Mouse (Mus musculus) MEL (cell line): Measurements from ENCODE around the gene Slc16a10. TPM values are rescaled to one million over a fixed set of nuclear protein-coding genes. Genes with fewer than 3 reads are reported as not detected.

Experiments
- DNase-seq: peaks from one replicate; pipeline ENCODE4 v3.0.0; 2011; ENCODE audit warnings: low read depth, low spot score
- H3K27ac ChIP-seq: 2 replicates; pipeline ENCODE4 v1.5.1; 2012; ENCODE audit warnings: low read depth, mild to moderate bottlenecking, control low read depth, low read length, moderate library complexity; ENCODE audit not compliant: control insufficient read depth
- H3K27me3 ChIP-seq, 2 experiments: fragments of 150-350 bp in 1 of 2; sonication (generic) in 1 of 2; 2 replicates each; pipeline ENCODE4 v1.6.1; 2012; ENCODE audit warnings: low read length in 2 of 2, mild to moderate bottlenecking in 2 of 2, improper control_type of control experiment in 1 of 2, moderate library complexity in 1 of 2; ENCODE audit not compliant: insufficient read depth in 2 of 2, control insufficient read depth in 1 of 2
- H3K36me3 ChIP-seq, 2 experiments: 2 replicates each; pipeline ENCODE4 v1.6.1; 2012 to 2014; ENCODE audit warnings: low read length in 2 of 2, improper control_type of control experiment in 1 of 2, inconsistent platforms in 1 of 2, mild to moderate bottlenecking in 1 of 2; ENCODE audit not compliant: insufficient read depth in 2 of 2, control insufficient read depth in 1 of 2
- H3K4me1 ChIP-seq, 2 experiments: fragments of 150-350 bp in 1 of 2; sonication (generic) in 1 of 2; 2 replicates each; pipeline ENCODE4 v1.6.1; 2012; ENCODE audit warnings: low read length in 2 of 2, improper control_type of control experiment in 1 of 2, mild to moderate bottlenecking in 1 of 2; ENCODE audit not compliant: insufficient read depth in 2 of 2, control insufficient read depth in 1 of 2
- H3K4me3 ChIP-seq, 2 experiments: fragments of 150-350 bp in 1 of 2; sonication (generic) in 1 of 2; 2 replicates each; pipeline ENCODE4 v1.5.1; 2012; ENCODE audit warnings: low read depth in 2 of 2, low read length in 2 of 2, mild to moderate bottlenecking in 2 of 2, moderate library complexity in 2 of 2, control low read depth in 1 of 2, improper control_type of control experiment in 1 of 2; ENCODE audit not compliant: control insufficient read depth in 1 of 2, insufficient read depth in 1 of 2
- H3K79me2 ChIP-seq: 2 replicates; pipeline ENCODE4 v1.6.1; 2012; ENCODE audit warnings: mild to moderate bottlenecking, low read length, moderate library complexity; ENCODE audit not compliant: control insufficient read depth, poor library complexity, insufficient read depth
- H3K9ac ChIP-seq: 2 replicates; pipeline ENCODE4 v1.6.1; 2012; ENCODE audit warnings: low read depth, mild to moderate bottlenecking, control low read depth, low read length, moderate library complexity; ENCODE audit not compliant: control insufficient read depth, poor library complexity, severe bottlenecking
- H3K9me3 ChIP-seq: fragments of 150-350 bp; sonication (generic); replicated peaks from 2 replicates; pipeline ENCODE4 v1.6.1; 2012; ENCODE audit warnings: mild to moderate bottlenecking, low read length, improper control_type of control experiment, moderate library complexity; ENCODE audit not compliant: insufficient read depth
- BHLHE40 ChIP-seq: IDR thresholded peaks from 2 replicates; pipeline ENCODE4 v1.6.1; 2012; ENCODE audit warnings: low read depth, mild to moderate bottlenecking, inconsistent platforms, low read length, improper control_type of control experiment, borderline replicate concordance
- CHD1 ChIP-seq: IDR thresholded peaks from 2 replicates; pipeline ENCODE4 v1.6.1; 2012; ENCODE audit warnings: low read depth, mild to moderate bottlenecking, inconsistent platforms, low read length, improper control_type of control experiment
- CHD2 ChIP-seq: IDR thresholded peaks from 2 replicates; pipeline ENCODE4 v1.6.1; 2011; ENCODE audit warnings: low read length, improper control_type of control experiment
- CTCF ChIP-seq, 3 experiments: IDR thresholded peaks in 2 of 3; conservative IDR thresholded peaks in 1 of 3; 2 replicates each; pipeline ENCODE4 v1.5.1; 2011 to 2012; ENCODE audit warnings: low read length in 3 of 3, low read depth in 2 of 3, mild to moderate bottlenecking in 2 of 3, improper control_type of control experiment in 1 of 3, inconsistent platforms in 1 of 3, mixed read lengths in 1 of 3, moderate library complexity in 1 of 3; ENCODE audit not compliant: control insufficient read depth in 1 of 3, insufficient read depth in 1 of 3, poor library complexity in 1 of 3, severe bottlenecking in 1 of 3
- E2F4 ChIP-seq: IDR thresholded peaks from 2 replicates; pipeline ENCODE4 v1.6.1; 2011; ENCODE audit warnings: low read depth, low read length, improper control_type of control experiment, borderline replicate concordance
- GATA1 ChIP-seq: IDR thresholded peaks from 2 replicates; pipeline ENCODE4 v1.6.1; 2011; ENCODE audit warnings: low read depth, low read length, improper control_type of control experiment
- HCFC1 ChIP-seq: IDR thresholded peaks from 2 replicates; pipeline ENCODE4 v1.6.1; 2012; ENCODE audit warnings: low read depth, mild to moderate bottlenecking, inconsistent platforms, low read length, improper control_type of control experiment, moderate library complexity
- JUND ChIP-seq: IDR thresholded peaks from 2 replicates; pipeline ENCODE4 v1.6.1; 2011; ENCODE audit warnings: low read depth, mild to moderate bottlenecking, improper control_type of control experiment, low read length
- KAT2A ChIP-seq: conservative IDR thresholded peaks from 2 replicates; pipeline ENCODE4 v1.6.1; 2012; ENCODE audit warnings: low read depth, low read length, improper control_type of control experiment, inconsistent platforms
- MAFK ChIP-seq: IDR thresholded peaks from 2 replicates; pipeline ENCODE4 v1.6.1; 2011; ENCODE audit warnings: low read depth, mild to moderate bottlenecking, low read length, improper control_type of control experiment, borderline replicate concordance
- MAZ ChIP-seq: IDR thresholded peaks from 2 replicates; pipeline ENCODE4 v1.6.1; 2012; ENCODE audit warnings: low read depth, mild to moderate bottlenecking, inconsistent platforms, low read length, improper control_type of control experiment
- MEF2A ChIP-seq: IDR thresholded peaks from 2 replicates; pipeline ENCODE4 v1.6.1; 2014; ENCODE audit warnings: low read depth, mild to moderate bottlenecking, inconsistent platforms, low read length, improper control_type of control experiment; ENCODE audit not compliant: poor library complexity, insufficient replicate concordance, severe bottlenecking; ENCODE audit errors: extremely low read depth
- MXI1 ChIP-seq: IDR thresholded peaks from 2 replicates; pipeline ENCODE4 v1.6.1; 2011; ENCODE audit warnings: mild to moderate bottlenecking, low read depth, low read length, improper control_type of control experiment
- NELFE ChIP-seq: IDR thresholded peaks from 2 replicates; pipeline ENCODE4 v1.6.1; 2011; ENCODE audit warnings: low read depth, low read length, improper control_type of control experiment
- RAD21 ChIP-seq: IDR thresholded peaks from 2 replicates; pipeline ENCODE4 v1.6.1; 2011; ENCODE audit warnings: mild to moderate bottlenecking, low read depth, low read length, improper control_type of control experiment
- RCOR1 ChIP-seq: IDR thresholded peaks from 2 replicates; pipeline ENCODE4 v1.6.1; 2012; ENCODE audit warnings: low read depth, mild to moderate bottlenecking, inconsistent platforms, low read length, improper control_type of control experiment
- SIN3A ChIP-seq: IDR thresholded peaks from 2 replicates; pipeline ENCODE4 v1.6.1; 2012; ENCODE audit warnings: low read length, improper control_type of control experiment, inconsistent platforms
- TAL1 ChIP-seq: IDR thresholded peaks from 2 replicates; pipeline ENCODE4 v1.6.1; 2012; ENCODE audit warnings: mild to moderate bottlenecking, inconsistent platforms, low read length, moderate library complexity, mixed read lengths
- TBP ChIP-seq: IDR thresholded peaks from 2 replicates; pipeline ENCODE4 v1.8.0; 2011; ENCODE audit warnings: low read depth, low read length, improper control_type of control experiment
- TCF12 ChIP-seq: IDR thresholded peaks from 2 replicates; pipeline ENCODE4 v1.6.1; 2014; ENCODE audit warnings: low read depth, mild to moderate bottlenecking, inconsistent platforms, low read length, improper control_type of control experiment, moderate library complexity
- UBTF ChIP-seq: IDR thresholded peaks from 2 replicates; pipeline ENCODE4 v1.6.1; 2012; ENCODE audit warnings: low read depth, mild to moderate bottlenecking, inconsistent platforms, low read length, improper control_type of control experiment, moderate library complexity, borderline replicate concordance; ENCODE audit not compliant: insufficient read depth
- USF1 ChIP-seq: IDR thresholded peaks from 2 replicates; pipeline ENCODE4 v1.6.1; 2014; ENCODE audit warnings: low read depth, mild to moderate bottlenecking, inconsistent platforms, low read length, improper control_type of control experiment, moderate library complexity
- ZMIZ1 ChIP-seq: IDR thresholded peaks from 2 replicates; pipeline ENCODE4 v1.6.1; 2012; ENCODE audit warnings: low read depth, mild to moderate bottlenecking, inconsistent platforms, low read length, improper control_type of control experiment, moderate library complexity
- polyA plus RNA-seq, 2 experiments: library from polyadenylated mRNA; stranded (reverse) in 1 of 2; unstranded in 1 of 2; fragments of >175 nt in 1 of 2; fragments of >200 nt in 1 of 2; gene quantifications; 2 replicates each; pipeline versions ENCODE4 v1.2.1 to v1.2.4; 2012; ENCODE audit warnings: low replicate concordance in 2 of 2, low read depth in 1 of 2; ENCODE audit not compliant: insufficient read length in 2 of 2, insufficient read depth in 1 of 2, missing spikeins in 1 of 2
- total RNA-seq: library from RNA; depleted of rRNA; stranded (reverse); fragments of 300-350 nt; gene quantifications from 2 replicates; pipeline ENCODE4 v1.2.3, GENCODE M21; 2012

Slc16a10 gene
- total and polyA plus RNA-seq, 3 experiments: 13.2 to 17.9 TPM; not detected in 1

DNA sequence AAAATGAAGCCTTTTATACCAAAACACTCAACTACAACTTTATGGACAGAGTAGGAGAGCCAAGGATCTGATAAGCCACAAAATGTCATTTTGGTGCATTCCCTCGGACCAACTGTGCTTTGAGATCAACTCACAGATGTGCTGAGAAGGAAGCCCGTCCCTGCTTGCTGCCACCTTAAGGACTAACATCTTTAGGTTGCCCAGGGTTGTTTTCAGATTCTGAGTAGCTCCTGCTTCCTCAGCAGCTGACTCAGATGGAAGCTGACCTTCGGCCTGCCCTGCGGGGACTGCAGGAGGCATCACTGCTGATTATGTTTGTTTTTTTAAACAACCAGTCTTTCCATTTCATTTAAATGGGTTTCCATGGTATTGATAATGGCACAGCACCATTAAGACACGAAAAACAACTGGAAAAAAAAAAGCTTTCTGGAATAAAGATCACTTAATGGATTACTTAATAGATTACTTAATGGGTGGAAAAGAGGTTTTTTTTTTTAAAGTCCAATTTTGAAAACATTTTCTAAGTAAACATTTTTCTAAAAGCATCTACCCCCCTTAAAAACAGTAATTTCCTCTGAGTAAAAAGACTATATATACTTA is 78.7 kb downstream of the Slc16a10 start:
- H3K9me3 ChIP-seq: no peaks in the 10 kb centered on the region
- H3K4me1 ChIP-seq: no peaks in the 10 kb centered on the region
- H3K9ac ChIP-seq: no peak overlapping the region
- no peaks in the 10 kb centered on the region for H3K36me3 ChIP-seq
- no peaks in the 10 kb centered on the region for H3K79me2 ChIP-seq
- H3K27ac ChIP-seq: no peak overlapping the region
- TF ChIP-seq RAD21: no peak
- TF ChIP-seq TBP: no peak
- TF ChIP-seq MEF2A: no peak
- TF ChIP-seq NELFE: no peak
- TF ChIP-seq JUND: no peak
- TF ChIP-seq E2F4: no peak
- no peak for TF ChIP-seq SIN3A
- TF ChIP-seq ZMIZ1: no peak
- TF ChIP-seq CHD1: no peak
- H3K4me3 ChIP-seq: no peak overlapping the region
- no peaks in the 10 kb centered on the region for H3K27me3 ChIP-seq
- no peak for DNase-seq

GRCm38 (mm10) chr10:40062812-40063211 is 79.2 kb downstream of the Slc16a10 start:
- Histone ChIP-seq H3K9ac (no peak overlapping the region), H3K36me3 (no peaks in the 10 kb centered on the region), H3K4me1 (no peaks in the 10 kb centered on the region), H3K4me3 (no peak overlapping the region), H3K27ac (no peak overlapping the region), H3K9me3 (no peaks in the 10 kb centered on the region), H3K79me2 (no peaks in the 10 kb centered on the region), H3K27me3 (no peaks in the 10 kb centered on the region)
- TF ChIP-seq UBTF (no peak), HCFC1 (no peak), MAZ (no peak), CHD2 (no peak), RCOR1 (no peak), CTCF (IDR thresholded peaks at IDR 0.05 in 2 of 3, conservative IDR thresholded peaks at IDR 0.05 in 1 of 3; ENCODE audit: control insufficient read depth in 1 of 3, insufficient read depth in 1 of 3, low read depth in 2 of 3, low read length in 3 of 3, poor library complexity in 1 of 3, severe bottlenecking in 1 of 3) (no peak), TBP (no peak), MXI1 (no peak), RAD21 (no peak), TCF12 (no peak), USF1 (no peak), KAT2A (no peak), MAFK (no peak), BHLHE40 (no peak), TAL1 (no peak), NELFE (no peak), E2F4 (no peak), GATA1 (no peak)
- DNase-seq: no peak
